Mouse (Mus musculus) regulatory T cell (primary cell): Measurements from ENCODE around the gene BC004004.
"Not testable (repeated sequence)": the region's sequence is repeated elsewhere in the genome, so short reads cannot be mapped to it uniquely, and the experiment has no call there.

Source experiments
- in situ Hi-C: fragments of 300-600 bp; cut with MboI, MseI; formaldehyde crosslinking; loops from one replicate; pipeline ENCODE4 v1.15.1; 2025; ENCODE audit warnings: high pct_unique_total_duplicates

The BC004004 gene

GRCm38 (mm10) chr17:29259489-29259888 lies 9.1 kb upstream of the BC004004 start:
- in situ Hi-C loops: no loop called here

- in situ Hi-C loops: loop anchor here (5.0 kb wide), 3 partner anchors 107 to 563 kb away; no protein-coding TSS in a partner anchor
These were observed 8.1 kb upstream of the BC004004 start for GRCm38 (mm10) chr17:29260501-29260900.

GRCm38 (mm10) chr17:29261603-29262258 lies 6.9 kb upstream of the BC004004 start:
- in situ Hi-C loops: loop anchor here (5.0 kb wide), 3 partner anchors 106 to 564 kb away; no protein-coding TSS in a partner anchor

DNA sequence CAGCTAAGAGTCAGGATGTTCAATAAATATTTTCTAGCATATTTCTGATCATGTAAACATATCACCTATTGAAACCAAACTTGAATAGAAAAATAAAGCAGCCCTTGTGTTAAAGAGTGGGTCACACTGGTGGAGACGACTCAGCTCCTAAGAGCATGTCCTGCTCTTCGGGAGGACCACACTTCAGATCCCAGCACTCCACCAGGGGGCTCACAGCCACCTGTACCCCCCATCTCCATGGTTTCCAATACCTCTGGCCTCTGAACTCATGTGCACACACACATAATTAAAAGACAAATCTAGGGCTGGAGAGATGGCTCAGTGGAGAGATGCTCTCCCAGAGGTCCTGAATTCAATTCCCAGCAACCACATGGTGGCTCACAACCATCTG lies 6.3 kb upstream of the BC004004 start:
- in situ Hi-C loops: loop anchor here (5.0 kb wide), 3 partner anchors 105 to 565 kb away; no protein-coding TSS in a partner anchor

DNA sequence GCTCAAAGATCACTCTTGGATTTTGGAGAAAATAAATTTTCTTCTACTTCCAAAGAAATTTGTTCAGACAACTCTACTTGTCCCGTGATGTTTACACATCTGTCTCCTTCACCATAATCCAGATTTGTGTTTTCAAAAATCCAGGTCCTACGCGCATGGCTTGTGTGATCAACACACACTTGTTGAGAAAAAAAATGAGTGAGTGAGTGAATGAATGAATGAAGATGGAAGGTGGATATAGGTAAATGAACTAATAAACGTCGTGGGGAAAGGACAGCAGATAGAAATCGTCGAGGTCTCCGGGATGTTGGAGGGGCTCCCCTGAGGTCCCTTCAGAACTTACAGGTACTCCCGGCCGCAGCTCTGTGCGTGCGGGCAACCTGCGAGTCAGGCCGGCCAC lies 5.2 kb upstream of the BC004004 start:
- in situ Hi-C loops: loop anchor here (5.0 kb wide), 3 partner anchors 104 to 566 kb away; no protein-coding TSS in a partner anchor

DNA sequence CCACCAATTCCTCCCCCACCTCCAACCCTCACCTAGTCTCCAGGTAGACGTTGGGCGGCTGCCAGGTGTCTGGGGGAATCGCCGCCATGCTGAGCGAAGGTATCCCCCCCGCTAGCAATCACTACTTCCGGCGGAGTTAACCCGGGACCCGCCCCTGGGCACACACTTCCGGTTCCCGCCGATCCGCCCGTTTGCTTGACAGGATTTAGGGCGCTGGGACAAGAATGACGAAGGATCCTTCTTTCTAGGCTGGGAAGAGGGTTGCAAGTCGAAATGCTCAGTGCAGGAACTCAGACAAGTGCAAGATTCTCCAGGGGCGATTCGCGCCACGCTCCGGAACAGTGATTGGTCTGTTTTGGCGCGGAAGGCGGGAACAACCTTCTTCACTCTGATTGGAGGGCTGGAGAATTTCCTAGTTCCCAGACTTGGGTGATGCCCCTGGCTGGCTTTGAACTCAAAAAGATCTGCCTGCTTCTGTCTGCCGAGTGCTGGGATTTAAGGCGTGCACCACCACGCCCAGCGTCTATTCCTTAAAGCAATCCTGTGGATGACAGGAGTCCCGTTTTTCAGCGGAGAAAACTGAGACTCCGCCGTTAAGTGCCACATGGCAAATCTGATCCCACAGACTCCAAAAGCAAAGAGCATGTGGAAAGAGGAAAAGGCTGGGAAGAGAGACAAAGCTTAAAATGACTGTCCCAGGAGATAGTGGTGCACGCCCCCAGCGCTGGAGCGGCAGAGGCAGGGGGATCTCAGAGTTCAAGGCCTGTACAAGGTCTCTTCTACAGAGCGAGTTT lies 4.6 kb upstream of the BC004004 start, which contains the start of gene Ppil1:
Gene Ppil1 (minus strand): TSS at position 347 of the 794 bp plus-strand sequence.
- in situ Hi-C loops: loop anchor here (5.0 kb wide), 3 partner anchors 103 to 567 kb away; no protein-coding TSS in a partner anchor

DNA sequence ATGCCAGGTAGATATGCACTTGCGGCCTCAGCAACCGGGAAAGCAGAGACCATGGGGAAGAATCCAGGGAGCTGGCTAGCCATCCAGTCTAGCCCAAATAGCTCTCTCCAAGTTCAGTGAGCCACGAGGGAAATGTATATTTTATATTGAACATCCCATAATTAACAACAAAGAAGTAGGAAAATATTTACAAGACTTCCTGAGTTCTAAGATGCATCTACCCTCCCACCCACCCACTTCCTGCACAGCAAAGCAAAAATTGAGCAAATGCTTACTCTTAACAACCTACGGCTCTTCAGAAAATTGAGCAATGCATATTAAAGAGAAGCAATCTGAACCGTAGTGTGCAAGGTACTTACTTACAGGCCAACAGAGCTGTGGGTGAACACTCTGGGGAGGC lies 3.8 kb upstream of the BC004004 start:
- in situ Hi-C loops: loop anchor here (5.0 kb wide), 3 partner anchors 103 to 567 kb away; no protein-coding TSS in a partner anchor

DNA sequence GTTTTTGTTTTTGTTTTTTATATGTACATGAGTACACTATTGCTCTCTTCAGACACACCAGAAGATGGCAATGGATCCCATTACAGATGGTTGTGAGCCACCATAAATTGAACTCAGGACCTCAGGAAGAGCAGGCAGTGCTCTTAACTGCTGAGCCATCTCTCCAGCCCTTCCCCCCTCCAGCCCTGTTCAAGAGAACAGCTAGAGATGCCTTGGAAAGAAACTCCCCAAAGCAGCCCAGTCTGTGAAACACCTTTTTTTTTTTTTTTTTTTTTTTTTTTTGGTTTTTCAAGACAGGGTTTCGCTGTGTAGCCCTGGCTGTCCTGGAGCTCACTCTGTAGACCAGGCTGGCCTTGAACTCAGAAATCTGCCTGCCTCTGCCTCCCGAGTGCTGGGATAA lies 1.5 kb upstream of the BC004004 start:
- in situ Hi-C loops: not testable (repeated sequence)

DNA sequence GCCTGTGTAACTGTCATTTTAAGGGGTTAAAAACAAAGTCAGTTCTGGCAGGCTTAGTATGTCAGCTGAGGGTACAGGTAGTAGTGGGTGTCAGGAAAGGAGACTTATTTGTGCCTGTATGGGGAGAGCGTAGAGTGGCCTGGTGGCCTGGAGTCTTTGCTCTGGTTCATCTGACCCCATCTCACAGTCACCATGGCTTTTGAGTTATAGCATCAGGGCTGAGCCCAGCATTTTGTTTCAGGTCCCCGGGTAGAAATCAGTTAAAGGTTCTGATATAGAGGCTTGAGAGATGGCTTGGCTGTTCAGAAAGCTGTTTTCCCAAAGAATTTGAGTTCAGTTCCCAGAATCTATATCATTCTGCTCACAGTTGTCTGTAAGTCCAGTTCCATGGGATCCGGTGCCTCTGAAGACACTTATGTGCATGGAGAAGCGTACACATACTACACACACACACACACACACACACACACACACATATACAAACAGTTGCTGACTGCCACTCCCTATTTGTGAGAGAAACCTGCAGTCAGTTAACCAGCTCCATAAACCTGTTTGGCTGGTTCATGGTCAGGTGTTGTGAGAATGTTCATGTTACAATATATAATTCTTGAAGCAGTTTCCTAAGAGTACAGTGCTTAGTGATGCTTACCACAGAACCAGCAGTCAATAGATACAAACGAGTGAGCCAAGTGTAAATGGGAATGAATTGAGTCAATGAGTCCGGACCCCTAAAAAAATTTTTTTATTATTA lies 482 bp upstream of the BC004004 start:
- in situ Hi-C loops: no loop called here

- in situ Hi-C loops: no loop called here
These were observed 740 bp downstream of the BC004004 start for GRCm38 (mm10) chr17:29269349-29269706.

DNA sequence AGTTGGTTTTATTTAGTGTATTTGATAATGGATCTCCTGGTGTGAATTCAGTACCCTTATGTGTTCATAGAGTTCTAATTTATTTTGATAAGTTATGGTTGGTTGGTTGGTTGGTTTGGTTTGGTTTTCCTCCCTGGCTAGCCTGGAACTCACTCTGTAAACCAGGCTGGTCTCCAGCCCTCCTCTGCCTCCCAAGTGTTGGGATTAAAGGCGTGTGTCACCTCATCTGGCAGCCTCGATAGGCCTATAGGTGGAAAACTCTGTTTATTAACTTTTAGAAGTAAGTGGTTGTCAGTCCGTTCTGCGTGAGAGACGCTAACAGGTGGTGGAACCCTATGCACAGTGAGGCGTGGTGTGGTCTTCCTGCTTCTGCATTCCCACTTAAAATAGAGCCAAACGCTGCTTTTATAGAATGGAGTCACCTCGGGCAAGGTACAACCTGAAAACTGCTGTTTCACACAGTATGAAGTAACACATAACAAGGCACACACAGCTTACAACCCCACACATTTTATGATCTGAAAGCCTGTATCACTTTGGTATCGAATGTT lies 1.6 kb downstream of the BC004004 start:
- in situ Hi-C loops: no loop called here

- in situ Hi-C loops: no loop called here
These were observed 4.6 kb downstream of the BC004004 start for GRCm38 (mm10) chr17:29273156-29273555.

- in situ Hi-C loops: no loop called here
These were observed 5.3 kb downstream of the BC004004 start for GRCm38 (mm10) chr17:29273889-29274288.

GRCm38 (mm10) chr17:29280422-29280821 lies 11.8 kb downstream of the BC004004 start:
- in situ Hi-C loops: no loop called here

GRCm38 (mm10) chr17:29281541-29281940 lies 13.0 kb downstream of the BC004004 start:
- in situ Hi-C loops: no loop called here

- in situ Hi-C loops: no loop called here
These were observed 13.8 kb downstream of the BC004004 start for GRCm38 (mm10) chr17:29282216-29282952.

DNA sequence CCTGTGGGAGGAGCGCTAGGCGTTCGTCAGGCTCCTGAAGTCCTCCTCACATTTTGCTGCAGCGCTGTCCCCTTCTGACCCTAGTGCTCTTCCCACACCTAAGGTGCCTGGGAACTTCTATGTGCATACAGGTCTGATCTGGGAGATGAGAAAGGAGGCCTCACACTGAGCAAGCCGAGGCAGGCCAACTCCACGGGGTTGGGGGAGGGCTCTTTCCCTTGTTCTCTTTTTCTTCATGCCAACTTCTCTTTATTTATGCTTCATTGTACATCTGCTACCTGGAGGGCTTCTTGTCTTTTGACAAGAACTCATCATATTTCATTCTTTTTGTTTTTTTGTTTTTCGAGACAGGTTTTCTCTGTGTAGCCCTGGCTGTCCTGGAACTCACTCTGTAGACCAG lies 23.2 kb downstream of the BC004004 start:
- in situ Hi-C loops: no loop called here

GRCm38 (mm10) chr17:29292996-29293395 lies 24.4 kb downstream of the BC004004 start:
- in situ Hi-C loops: no loop called here

DNA sequence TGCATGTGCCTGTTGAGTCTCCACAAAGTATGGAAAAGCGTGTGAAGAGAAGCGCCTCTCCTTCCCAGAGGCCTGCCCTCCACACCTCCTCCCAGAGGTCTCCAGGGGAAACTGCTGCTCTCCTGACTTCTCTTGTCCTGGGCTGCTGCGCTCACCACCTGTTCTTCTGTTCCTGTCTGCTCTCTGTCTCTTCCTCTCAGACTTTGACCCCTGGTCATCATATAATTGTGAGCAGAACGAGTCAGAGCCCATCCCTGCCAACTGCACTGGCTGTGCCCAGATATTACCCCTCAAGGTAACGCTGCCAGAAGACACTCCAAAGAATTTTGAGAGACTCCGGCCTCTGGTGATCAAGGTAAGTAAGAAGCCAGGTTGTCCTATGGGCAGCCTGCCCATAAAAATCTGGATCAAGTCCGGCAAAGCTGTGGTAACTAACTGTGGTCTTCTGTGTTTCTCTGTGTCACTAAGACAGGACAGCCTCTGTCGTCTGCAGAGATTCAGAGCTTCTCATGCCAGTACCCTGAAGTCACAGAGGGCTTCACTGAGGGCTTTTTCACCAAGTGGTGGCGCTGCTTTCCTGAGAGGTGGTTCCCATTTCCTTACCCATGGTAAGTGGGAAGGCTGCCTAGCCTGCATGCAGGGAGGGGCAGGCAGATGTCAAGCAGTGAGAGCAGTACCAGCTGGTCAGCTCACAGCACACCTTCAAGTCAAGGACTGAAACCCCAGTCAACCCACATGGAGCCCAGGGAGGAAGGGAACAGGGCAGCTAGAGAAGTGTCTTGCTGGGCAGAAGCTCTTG lies 25.4 kb downstream of the BC004004 start:
- in situ Hi-C loops: no loop called here

- in situ Hi-C loops: no loop called here
These were observed 27.2 kb downstream of the BC004004 start for GRCm38 (mm10) chr17:29295835-29296234.
